Comparison of ENCODE assay signal across 8 mouse cellular contexts in the genomic region with DNA sequence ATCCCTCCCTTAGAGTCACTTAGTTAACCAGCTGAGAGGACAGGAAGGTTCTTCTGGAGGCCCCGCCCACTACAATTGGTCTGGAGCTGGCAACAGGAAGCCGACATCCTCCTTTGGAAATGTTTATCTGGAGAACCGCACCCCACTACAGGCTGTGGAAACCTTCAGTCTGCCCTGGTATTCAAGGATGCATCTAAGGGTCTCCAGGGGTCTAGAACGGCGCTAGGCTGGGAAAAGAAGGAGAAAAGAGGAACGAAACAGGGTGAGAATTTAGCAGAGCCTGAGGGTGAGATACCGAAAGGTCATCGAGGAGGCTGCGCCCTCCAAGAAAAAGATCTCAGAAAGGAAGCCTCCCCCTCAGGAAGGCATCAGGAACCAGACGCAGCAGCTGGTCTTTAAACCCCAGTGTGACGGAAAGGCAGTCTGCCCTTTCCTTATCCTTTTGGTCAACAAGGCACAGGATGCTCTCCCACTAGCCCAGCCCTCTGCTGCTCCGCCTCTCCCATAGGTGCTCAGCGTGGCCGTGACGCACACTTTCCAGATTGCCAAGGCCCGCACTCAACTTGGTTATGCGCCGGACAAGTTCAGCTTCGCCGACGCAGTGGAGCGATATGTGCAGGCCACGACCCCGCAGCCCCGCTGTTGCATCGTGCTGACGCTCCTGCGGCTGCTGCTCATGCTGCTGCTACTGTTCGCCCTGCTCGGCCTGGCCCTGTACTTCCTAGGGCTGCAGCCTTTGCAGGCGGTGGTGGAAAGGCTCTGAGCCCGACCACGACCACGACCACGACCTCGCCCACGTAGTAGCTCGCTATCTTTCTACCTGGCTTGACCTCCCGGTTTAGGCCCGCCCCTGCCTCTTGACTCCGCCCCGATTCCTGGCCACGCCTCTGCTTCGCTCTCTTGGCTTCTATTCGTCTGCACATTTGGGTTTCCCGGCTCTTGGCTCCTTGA. TPM values are rescaled to one million over a fixed set of nuclear protein-coding genes. Genes with fewer than 3 reads are reported as not detected.
DNase-seq lines count a peak whose midpoint lies in the region; ATAC-seq and TF ChIP-seq lines count a peak whose summit lies in the region.

No protein-coding gene starts in this region.

- H3K27me3 ChIP-seq in intestine, postnatal 0 days (replicated peaks; ENCODE audit: control insufficient read depth, insufficient read depth, low read length): no peaks in the 10 kb centered on the region
- peaks cover 19% of the 10 kb centered on the region; the same call in 1 of the 2 replicates for H3K27me3 ChIP-seq in liver, embryonic 11.5 days (replicated peaks; ENCODE audit: control insufficient read depth, insufficient read depth, low read length)
- H3K27me3 ChIP-seq in stomach, embryonic 14.5 days (ENCODE audit: control insufficient read depth, insufficient read depth, low read length): no peaks in the 10 kb centered on the region

- H3K27ac ChIP-seq in intestine, postnatal 0 days (ENCODE audit: low read depth, low read length): peak overlapping the region; percentile 77
- H3K27ac ChIP-seq in liver, embryonic 11.5 days (ENCODE audit: low read depth, low read length): peak overlapping the region; percentile 62
- H3K27ac ChIP-seq in stomach, embryonic 14.5 days (ENCODE audit: low read length): peak overlapping the region; percentile 45; the same call in 1 of the 2 replicates

- H3K36me3 ChIP-seq in intestine, postnatal 0 days (ENCODE audit: control insufficient read depth, insufficient read depth): no peaks in the 10 kb centered on the region
- H3K36me3 ChIP-seq in liver, embryonic 11.5 days (ENCODE audit: control insufficient read depth, insufficient read depth, low read length): no peaks in the 10 kb centered on the region
- no peaks in the 10 kb centered on the region for H3K36me3 ChIP-seq in stomach, embryonic 14.5 days (ENCODE audit: control insufficient read depth, insufficient read depth, low read length)

- 1% methylated on average over 46 of the region's 46 CpGs for WGBS in intestine, postnatal 0 days
- under 1% methylated on average over 46 of the region's 46 CpGs for WGBS in liver, embryonic 11.5 days
- 1% methylated on average over 46 of the region's 46 CpGs for WGBS in stomach, embryonic 14.5 days

- peak overlapping the region; percentile 72 for H3K4me3 ChIP-seq in intestine, postnatal 0 days (ENCODE audit: low read depth, low read length)
- peak overlapping the region; percentile 61 for H3K4me3 ChIP-seq in liver, embryonic 11.5 days (ENCODE audit: low read depth, low read length)
- peak overlapping the region; percentile 52 for H3K4me3 ChIP-seq in stomach, embryonic 14.5 days (ENCODE audit: low read depth, low read length)

- peak; percentile 44 for DNase-seq in thymus, adult 18-20 months
- DNase-seq in thymus, postnatal 10 days (ENCODE audit: low spot score in 2 of 2): no peak
- peak; percentile 76 for DNase-seq in embryo, embryonic 10.5 days (ENCODE audit: low spot score)
- DNase-seq in heart, adult 11 months: peak; percentile 99
- DNase-seq in liver, embryonic 11.5 days (ENCODE audit: low spot score): peak; percentile 72

- ATAC-seq in intestine, postnatal 0 days: peak; percentile 29; the same call in 1 of the 2 replicates
- ATAC-seq in liver, embryonic 11.5 days (replicated peaks; ENCODE audit: low FRiP score): 0 out of 2 replicates have a peak, but pooled peaks have one; percentile 8
- ATAC-seq in monocyte, adult 5-6 weeks (replicated peaks; ENCODE audit: insufficient number of reproducible peaks, low FRiP score, low TSS enrichment, poor library complexity, severe bottlenecking): 0 out of 2 replicates have a peak, but pooled peaks have one; percentile 20
- ATAC-seq in stomach, embryonic 14.5 days (ENCODE audit: insufficient number of reproducible peaks, insufficient read depth, low FRiP score, low read depth): peak; percentile 25

- H3K4me2 ChIP-seq in intestine, postnatal 0 days (replicated peaks; ENCODE audit: low read depth): peak overlapping the region; percentile 100
- peak overlapping the region; percentile 90 for H3K4me2 ChIP-seq in liver, embryonic 11.5 days
- H3K4me2 ChIP-seq in stomach, embryonic 14.5 days (replicated peaks; ENCODE audit: low read depth, low read length): peak overlapping the region; percentile 84

- H3K4me1 ChIP-seq in intestine, postnatal 0 days (replicated peaks; ENCODE audit: control insufficient read depth, insufficient read depth, low read length): no peaks in the 10 kb centered on the region; the same call in 1 of the 2 replicates
- peaks cover 12% of the 10 kb centered on the region; the same call in 1 of the 2 replicates for H3K4me1 ChIP-seq in liver, embryonic 11.5 days (replicated peaks; ENCODE audit: control insufficient read depth, insufficient read depth, low read length)
- no peaks in the 10 kb centered on the region for H3K4me1 ChIP-seq in stomach, embryonic 14.5 days (ENCODE audit: control insufficient read depth, insufficient read depth, low read length)

- no peak for TF ChIP-seq CTCF in intestine, postnatal 0 days (IDR thresholded peaks at IDR 0.05; ENCODE audit: low read depth)

- H3K9me3 ChIP-seq in intestine, postnatal 0 days (ENCODE audit: control insufficient read depth): no peaks in the 10 kb centered on the region
- no peaks in the 10 kb centered on the region for H3K9me3 ChIP-seq in liver, embryonic 11.5 days (ENCODE audit: control insufficient read depth, low read length)
- no peaks in the 10 kb centered on the region for H3K9me3 ChIP-seq in stomach, embryonic 14.5 days (ENCODE audit: control insufficient read depth, low read depth, low read length)

- H3K9ac ChIP-seq in intestine, postnatal 0 days (ENCODE audit: low read depth, low read length): peak overlapping the region; percentile 57
- H3K9ac ChIP-seq in liver, embryonic 11.5 days (ENCODE audit: low read depth, low read length): peak overlapping the region; percentile 46
- H3K9ac ChIP-seq in stomach, embryonic 14.5 days (replicated peaks; ENCODE audit: low read depth, low read length): peak overlapping the region; percentile 41

RNA-seq across cellular contexts. Expression of gene Eef2k, which starts 11.9 kb away (rescaled TPM):
- 14.1 and 14.2 TPM in 2 replicates for polyA plus RNA-seq in intestine, postnatal 0 days (2015; fragmentation: Nextera tagmentation; extraction: Ambion mirVana)
- polyA plus RNA-seq in liver, embryonic 11.5 days (2014; fragmentation: Nextera tagmentation; extraction: Ambion mirVana): 21.2 and 23.2 TPM in 2 replicates
- 33.4 to 56.9 TPM (median 45.7 TPM) in 3 replicates for total RNA-seq in monocyte, adult 5-6 weeks (2017)
- polyA plus RNA-seq in stomach, embryonic 14.5 days (2014; fragmentation: Nextera tagmentation; extraction: Ambion mirVana): 21.1 and 23.0 TPM in 2 replicates

RNA-seq across cellular contexts. Expression of gene Gm5737, which starts 18.5 kb away (rescaled TPM):
- not detected in 2 replicates for polyA plus RNA-seq in intestine, postnatal 0 days (2015; fragmentation: Nextera tagmentation; extraction: Ambion mirVana)
- polyA plus RNA-seq in liver, embryonic 11.5 days (2014; fragmentation: Nextera tagmentation; extraction: Ambion mirVana): not detected in 2 replicates
- total RNA-seq in monocyte, adult 5-6 weeks (2017): not detected in 3 replicates
- not detected in 2 replicates for polyA plus RNA-seq in stomach, embryonic 14.5 days (2014; fragmentation: Nextera tagmentation; extraction: Ambion mirVana)

Comparison
In these comparisons a context has a peak if more than half of its experiments do, and no peak if none do; other contexts are left out.
1. DNase-seq: peak in thymus, adult 18-20 months (2 of 2), embryo, embryonic 10.5 days (single experiment), heart, adult 11 months (single experiment) and liver, embryonic 11.5 days (single experiment); none in thymus, postnatal 10 days (0 of 2).
2. Peak in every context shown above with its lines, with median percentiles within 50 percentile points of each other: ATAC-seq, H3K27ac ChIP-seq, H3K4me2 ChIP-seq, H3K4me3 ChIP-seq and H3K9ac ChIP-seq.